Mouse (Mus musculus): Measurements from ENCODE around the gene Rnf121. TPM values are rescaled to one million over a fixed set of nuclear protein-coding genes. Genes with fewer than 3 reads are reported as not detected.

Rnf121 gene
- 24.8 and 29.3 TPM in 2 replicates for polyA plus RNA-seq (2014; fragmentation: Nextera tagmentation; extraction: Ambion mirVana)

- peak; percentile 99 for ATAC-seq (ENCODE audit: insufficient read depth)
- Histone ChIP-seq H3K36me3 (ENCODE audit: insufficient read depth) (peaks cover 7% of the 10 kb centered on the region; the same call in 1 of the 2 replicates), H3K9ac (peak within 1 kb of the TSS; percentile 67), H3K27ac (ENCODE audit: low read depth) (peak within 1 kb of the TSS; percentile 84), H3K4me1 (ENCODE audit: insufficient read depth) (peaks cover 12% of the 10 kb centered on the region; the same call in 1 of the 2 replicates), H3K4me3 (ENCODE audit: low read depth, low read length) (peak within 1 kb of the TSS; percentile 59), H3K4me2 (peak within 1 kb of the TSS; percentile 65), H3K9me3 (ENCODE audit: low read depth, low read length) (no peaks in the 10 kb centered on the region), H3K27me3 (ENCODE audit: insufficient read depth, low read length) (no peaks in the 10 kb centered on the region)
- peak; percentile 95 for DNase-seq
- no peak for TF ChIP-seq CTCF (IDR thresholded peaks at IDR 0.05; ENCODE audit: low read depth)
- under 1% methylated on average over 56 of the region's 56 CpGs for WGBS
Observed at GRCm38 (mm10) chr7:102065046-102065891, at the start of gene Rnf121, which contains the start of the genes Xndc1 and Xntrpc. Gene Rnf121, minus strand, starts transcription at chr7:102065469. Gene Xndc1, plus strand, starts transcription at chr7:102065511. Gene Xntrpc, plus strand, starts transcription at chr7:102065713.

- Histone ChIP-seq H3K4me2 (no peak overlapping the region), H3K36me3 (ENCODE audit: insufficient read depth) (peaks cover 3% of the 10 kb centered on the region; the same call in 1 of the 2 replicates), H3K9me3 (ENCODE audit: low read depth, low read length) (no peaks in the 10 kb centered on the region), H3K27ac (ENCODE audit: low read depth) (no peak overlapping the region), H3K4me1 (ENCODE audit: insufficient read depth) (no peaks in the 10 kb centered on the region), H3K9ac (no peak overlapping the region), H3K4me3 (ENCODE audit: low read depth, low read length) (no peak overlapping the region), H3K27me3 (ENCODE audit: insufficient read depth, low read length) (no peaks in the 10 kb centered on the region)
- TF ChIP-seq CTCF (IDR thresholded peaks at IDR 0.05; ENCODE audit: low read depth), result no peak
- 63% methylated on average over 45 of the region's 45 CpGs for WGBS
- ATAC-seq (ENCODE audit: insufficient read depth) (no peak), DNase-seq (no peak)
Observed at GRCm38 (mm10) chr7:102113151-102113729, 48.0 kb upstream of the Rnf121 start.

GRCm38 (mm10) chr7:102109746-102110145, 44.5 kb upstream of the Rnf121 start:
- Histone ChIP-seq H3K36me3 (ENCODE audit: insufficient read depth) (no peaks in the 10 kb centered on the region), H3K9ac (no peak overlapping the region), H3K9me3 (ENCODE audit: low read depth, low read length) (no peaks in the 10 kb centered on the region), H3K27me3 (ENCODE audit: insufficient read depth, low read length) (no peaks in the 10 kb centered on the region), H3K4me3 (ENCODE audit: low read depth, low read length) (no peak overlapping the region), H3K27ac (ENCODE audit: low read depth) (no peak overlapping the region), H3K4me2 (no peak overlapping the region), H3K4me1 (ENCODE audit: insufficient read depth) (peaks cover 4% of the 10 kb centered on the region; the same call in 1 of the 2 replicates)
- DNase-seq (no peak), ATAC-seq (ENCODE audit: insufficient read depth) (no peak)
- TF ChIP-seq CTCF (IDR thresholded peaks at IDR 0.05; ENCODE audit: low read depth), result no peak
- WGBS, result 79% methylated on average over 4 of the region's 4 CpGs

GRCm38 (mm10) chr7:102109171-102109570, 43.9 kb upstream of the Rnf121 start, which contains the start of gene Art5:
Gene Art5, minus strand, starts transcription at chr7:102109489.
- H3K4me3 ChIP-seq (ENCODE audit: low read depth, low read length), result no peak within 1 kb of the TSS
- no peak within 1 kb of the TSS for H3K27ac ChIP-seq (ENCODE audit: low read depth)
- H3K9ac ChIP-seq, result no peak within 1 kb of the TSS
- WGBS, result 68% methylated on average over 7 of the region's 7 CpGs
- ATAC-seq (ENCODE audit: insufficient read depth) (no peak), DNase-seq (no peak)
- no peaks in the 10 kb centered on the region for H3K27me3 ChIP-seq (ENCODE audit: insufficient read depth, low read length)
- TF ChIP-seq CTCF (IDR thresholded peaks at IDR 0.05; ENCODE audit: low read depth), result no peak
- no peaks in the 10 kb centered on the region for H3K9me3 ChIP-seq (ENCODE audit: low read depth, low read length)
- H3K36me3 ChIP-seq (ENCODE audit: insufficient read depth), result no peaks in the 10 kb centered on the region
- peaks cover 4% of the 10 kb centered on the region; the same call in 1 of the 2 replicates for H3K4me1 ChIP-seq (ENCODE audit: insufficient read depth)
- H3K4me2 ChIP-seq, result no peak within 1 kb of the TSS

- DNase-seq, result no peak
- Histone ChIP-seq H3K9me3 (ENCODE audit: low read depth, low read length) (no peaks in the 10 kb centered on the region), H3K9ac (no peak overlapping the region), H3K27ac (ENCODE audit: low read depth) (no peak overlapping the region), H3K27me3 (ENCODE audit: insufficient read depth, low read length) (no peaks in the 10 kb centered on the region), H3K4me3 (ENCODE audit: low read depth, low read length) (no peak overlapping the region), H3K36me3 (ENCODE audit: insufficient read depth) (no peaks in the 10 kb centered on the region), H3K4me1 (ENCODE audit: insufficient read depth) (peaks cover 4% of the 10 kb centered on the region; the same call in 1 of the 2 replicates), H3K4me2 (no peak overlapping the region)
- no peak for TF ChIP-seq CTCF (IDR thresholded peaks at IDR 0.05; ENCODE audit: low read depth)
- no peak for ATAC-seq (ENCODE audit: insufficient read depth)
- 92% methylated on average over 1 of the region's 1 CpGs for WGBS
Observed at GRCm38 (mm10) chr7:102108206-102108605, 42.9 kb upstream of the Rnf121 start.

- Histone ChIP-seq H3K4me2 (peak overlapping the region; percentile 64), H3K4me3 (ENCODE audit: low read depth, low read length) (peak overlapping the region; percentile 27), H3K27me3 (ENCODE audit: insufficient read depth, low read length) (no peaks in the 10 kb centered on the region), H3K9me3 (ENCODE audit: low read depth, low read length) (no peaks in the 10 kb centered on the region), H3K36me3 (ENCODE audit: insufficient read depth) (no peaks in the 10 kb centered on the region), H3K4me1 (ENCODE audit: insufficient read depth) (peaks cover 4% of the 10 kb centered on the region; the same call in 1 of the 2 replicates), H3K9ac (peak overlapping the region; percentile 46), H3K27ac (ENCODE audit: low read depth) (no peak overlapping the region)
- 9% methylated on average over 23 of the region's 23 CpGs for WGBS
- ATAC-seq (ENCODE audit: insufficient read depth), result peak; percentile 12; the same call in 1 of the 2 replicates
- 0 out of 2 replicates have a peak, but pooled peaks have one; percentile 13 for TF ChIP-seq CTCF (IDR thresholded peaks at IDR 0.05; ENCODE audit: low read depth)
- peak; percentile 57 for DNase-seq
Observed at GRCm38 (mm10) chr7:102106700-102107141, 41.5 kb upstream of the Rnf121 start.

- Histone ChIP-seq H3K27ac (ENCODE audit: low read depth) (no peak overlapping the region), H3K36me3 (ENCODE audit: insufficient read depth) (no peaks in the 10 kb centered on the region), H3K4me2 (no peak overlapping the region), H3K9me3 (ENCODE audit: low read depth, low read length) (no peaks in the 10 kb centered on the region), H3K4me1 (ENCODE audit: insufficient read depth) (peaks cover 12% of the 10 kb centered on the region), H3K27me3 (ENCODE audit: insufficient read depth, low read length) (no peaks in the 10 kb centered on the region), H3K4me3 (ENCODE audit: low read depth, low read length) (no peak overlapping the region), H3K9ac (no peak overlapping the region)
- WGBS, result 56% methylated on average over 5 of the region's 5 CpGs
- peak; percentile 40 for DNase-seq
- ATAC-seq (ENCODE audit: insufficient read depth), result no peak
- TF ChIP-seq CTCF (IDR thresholded peaks at IDR 0.05; ENCODE audit: low read depth), result no peak
Observed at GRCm38 (mm10) chr7:102104126-102104525, 38.9 kb upstream of the Rnf121 start.
